Mouse (Mus musculus) lung, adult 10 weeks (tissue): ENCODE results near the gene Gm6356. TPM values are rescaled to one million over a fixed set of nuclear protein-coding genes. Genes with fewer than 3 reads are reported as not detected.

ENCODE experiments used
- polyA plus RNA-seq: library from polyadenylated mRNA; stranded (reverse); fragments of 350-450 nt; fragmentation: Illumina TruSeq; extraction: RNeasy Lipid Tissue Mini Kit (QIAGEN cat#74804); gene quantifications from one replicate; pipeline ENCODE4 v1.2.3, GENCODE M21; 2014; ENCODE audit warnings: low read depth, low replicate concordance; ENCODE audit not compliant: insufficient read depth

The Gm6356 gene
- polyA plus RNA-seq, result not detected

GRCm38 (mm10) chr14:6973718-6974117 is at the start of gene Gm6356:
Gene Gm6356 (minus strand): TSS chr14:6973818.

Other genes starting within 250 kb of the Gm6356 start
- gene Gm3636, start 231.5 kb downstream of the Gm6356 start, polyA plus RNA-seq, result 0.85 TPM
- not detected for gene Gm8362, start 199.4 kb downstream of the Gm6356 start, polyA plus RNA-seq
- not detected for gene Gm3642, start 133.5 kb downstream of the Gm6356 start, polyA plus RNA-seq
- gene Gm3667, start 83.9 kb downstream of the Gm6356 start, polyA plus RNA-seq, result not detected
- not detected for gene Gm10406, start 53.6 kb upstream of the Gm6356 start, polyA plus RNA-seq
- not detected for gene Gm3685, start 71.2 kb upstream of the Gm6356 start, polyA plus RNA-seq
- not detected for gene Gm3696, start 126.8 kb upstream of the Gm6356 start, polyA plus RNA-seq
- not detected for gene Gm6676, start 151.6 kb upstream of the Gm6356 start, polyA plus RNA-seq
- gene Gm3512, start 200.7 kb upstream of the Gm6356 start, polyA plus RNA-seq, result 0.79 TPM
- gene Gm16434, start 220.7 kb upstream of the Gm6356 start, polyA plus RNA-seq, result not detected